In the genomic region with DNA sequence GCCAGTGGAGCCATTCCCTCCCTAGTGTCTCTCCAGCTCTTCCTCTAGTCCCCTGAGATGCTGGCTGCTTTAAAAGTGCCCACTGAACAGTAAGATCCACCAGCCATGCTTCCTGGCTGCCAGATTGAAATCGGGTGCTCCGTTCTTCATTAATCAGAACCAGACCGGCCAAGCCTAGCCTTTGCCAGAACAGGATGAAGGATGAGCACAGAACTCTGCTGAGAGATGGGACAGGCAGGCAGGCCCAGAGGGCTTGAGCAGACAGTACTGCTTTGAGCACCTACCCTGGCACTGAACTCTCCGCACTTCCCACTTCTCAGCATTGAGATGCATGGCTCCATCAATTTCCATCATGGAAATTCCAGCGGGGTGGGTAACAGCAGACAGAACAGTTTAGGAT, we compare ENCODE assay signal across 8 mouse cellular contexts. TPM values are rescaled to one million over a fixed set of nuclear protein-coding genes. Genes with fewer than 3 reads are reported as not detected.
DNase-seq lines count a peak whose midpoint lies in the region; ATAC-seq and TF ChIP-seq lines count a peak whose summit lies in the region.

No protein-coding gene starts in this region.

- intact Hi-C loops in heart, adult 2 months (cut with DNase I), result no loop called here

- peak overlapping the region; percentile 85 for H3K4me3 ChIP-seq in heart, adult 2 months
- H3K4me3 ChIP-seq in midbrain, embryonic 12.5 days, result no peak overlapping the region
- no peak overlapping the region for H3K4me3 ChIP-seq in midbrain, embryonic 11.5 days (ENCODE audit: low read depth, low read length)
- peak overlapping the region; percentile 69 for H3K4me3 ChIP-seq in intestine, embryonic 16.5 days (ENCODE audit: low read length)
- peak overlapping the region; percentile 62 for H3K4me3 ChIP-seq in stomach, postnatal 0 days (ENCODE audit: low read depth, low read length)

- H3K27me3 ChIP-seq in heart, adult 2 months (ENCODE audit: control insufficient read depth, insufficient read depth, low read length), result no peaks in the 10 kb centered on the region
- H3K27me3 ChIP-seq in midbrain, embryonic 12.5 days, result peaks cover 66% of the 10 kb centered on the region
- H3K27me3 ChIP-seq in midbrain, embryonic 11.5 days (ENCODE audit: control insufficient read depth, insufficient read depth, low read length), result peaks cover 19% of the 10 kb centered on the region
- H3K27me3 ChIP-seq in intestine, embryonic 16.5 days (replicated peaks; ENCODE audit: control insufficient read depth, insufficient read depth, low read length), result no peaks in the 10 kb centered on the region
- H3K27me3 ChIP-seq in stomach, postnatal 0 days (ENCODE audit: control insufficient read depth, insufficient read depth, low read length), result no peaks in the 10 kb centered on the region

- H3K27ac ChIP-seq in heart, adult 2 months, result peak overlapping the region; percentile 99
- H3K27ac ChIP-seq in midbrain, embryonic 12.5 days (replicated peaks), result no peak overlapping the region
- no peak overlapping the region for H3K27ac ChIP-seq in midbrain, embryonic 11.5 days (ENCODE audit: low read depth, low read length)
- H3K27ac ChIP-seq in intestine, embryonic 16.5 days (ENCODE audit: low read length), result peak overlapping the region; percentile 96
- no peak overlapping the region; the same call in 1 of the 2 replicates for H3K27ac ChIP-seq in stomach, postnatal 0 days (replicated peaks)

- peak; percentile 26 to 40 for DNase-seq in heart, adult 2 months
- no peak for DNase-seq in heart, adult 18-20 months
- no peak for DNase-seq in midbrain, embryonic 11.5 days (ENCODE audit: low spot score, missing footprints)
- DNase-seq in stomach, postnatal 0 days (ENCODE audit: low spot score), result no peak
- DNase-seq in layer of hippocampus, adult 9-10 months (ENCODE audit: low spot score), result no peak
- DNase-seq in left cerebral cortex, adult 18-20 months (ENCODE audit: low spot score in 2 of 2), result no peak

- H3K9ac ChIP-seq in heart, adult 2 months (ENCODE audit: low read depth, low read length), result peak overlapping the region; percentile 39; the same call in 1 of the 2 replicates
- H3K9ac ChIP-seq in midbrain, embryonic 12.5 days (replicated peaks), result no peak overlapping the region; the same call in 1 of the 2 replicates
- H3K9ac ChIP-seq in midbrain, embryonic 11.5 days (ENCODE audit: low read length), result no peak overlapping the region
- peak overlapping the region; percentile 83 for H3K9ac ChIP-seq in intestine, embryonic 16.5 days (ENCODE audit: low read depth, low read length)
- H3K9ac ChIP-seq in stomach, postnatal 0 days (ENCODE audit: low read length), result no peak overlapping the region

- H3K9me3 ChIP-seq in midbrain, embryonic 12.5 days, result no peaks in the 10 kb centered on the region
- no peaks in the 10 kb centered on the region for H3K9me3 ChIP-seq in midbrain, embryonic 11.5 days (ENCODE audit: control insufficient read depth, low read length)
- H3K9me3 ChIP-seq in intestine, embryonic 16.5 days (ENCODE audit: control insufficient read depth, low read length), result no peaks in the 10 kb centered on the region
- no peaks in the 10 kb centered on the region for H3K9me3 ChIP-seq in stomach, postnatal 0 days (ENCODE audit: control insufficient read depth, low read length)

- TF ChIP-seq CTCF in heart, adult 2 months (IDR thresholded peaks at IDR 0.05), result no peak
- TF ChIP-seq CTCF in stomach, postnatal 0 days (IDR thresholded peaks at IDR 0.05; ENCODE audit: low read depth), result no peak

- peaks cover 26% of the 10 kb centered on the region for H3K4me1 ChIP-seq in heart, adult 2 months (ENCODE audit: control insufficient read depth, insufficient read depth, low read length)
- H3K4me1 ChIP-seq in midbrain, embryonic 12.5 days, result peaks cover 57% of the 10 kb centered on the region
- H3K4me1 ChIP-seq in midbrain, embryonic 11.5 days (ENCODE audit: control insufficient read depth, insufficient read depth, low read length), result peaks cover 26% of the 10 kb centered on the region
- peaks cover 56% of the 10 kb centered on the region for H3K4me1 ChIP-seq in intestine, embryonic 16.5 days (ENCODE audit: control insufficient read depth, insufficient read depth, low read length)
- H3K4me1 ChIP-seq in stomach, postnatal 0 days (replicated peaks; ENCODE audit: control insufficient read depth, insufficient read depth), result peaks cover 16% of the 10 kb centered on the region

- no peak for ATAC-seq in midbrain, embryonic 12.5 days (ENCODE audit: low FRiP score, low read depth)
- no peak for ATAC-seq in midbrain, embryonic 11.5 days (ENCODE audit: low FRiP score)
- ATAC-seq in intestine, embryonic 16.5 days, result no peak
- ATAC-seq in stomach, postnatal 0 days (ENCODE audit: low FRiP score, low TSS enrichment), result no peak

- H3K79me2 ChIP-seq in heart, adult 2 months (replicated peaks; ENCODE audit: control insufficient read depth, insufficient read depth, low read length), result no peaks in the 10 kb centered on the region

- peak overlapping the region; percentile 87 for H3K4me2 ChIP-seq in midbrain, embryonic 12.5 days (replicated peaks)
- H3K4me2 ChIP-seq in midbrain, embryonic 11.5 days, result no peak overlapping the region
- peak overlapping the region; percentile 96 for H3K4me2 ChIP-seq in intestine, embryonic 16.5 days (ENCODE audit: low read depth, low read length)
- peak overlapping the region; percentile 85 for H3K4me2 ChIP-seq in stomach, postnatal 0 days (replicated peaks; ENCODE audit: low read depth)

- WGBS in heart, adult 2 months, result 45% methylated on average over 5 of the region's 5 CpGs
- 54% methylated on average over 5 of the region's 5 CpGs for WGBS in midbrain, embryonic 12.5 days
- 49% methylated on average over 5 of the region's 5 CpGs for WGBS in midbrain, embryonic 11.5 days
- WGBS in intestine, embryonic 16.5 days, result 50% methylated on average over 5 of the region's 5 CpGs
- 32% methylated on average over 5 of the region's 5 CpGs for WGBS in stomach, postnatal 0 days

- TF ChIP-seq POLR2A in heart, adult 2 months (IDR thresholded peaks at IDR 0.05; ENCODE audit: insufficient read depth, low read depth, low read length), result no peak

- TF ChIP-seq EP300 in heart, adult 2 months (IDR thresholded peaks at IDR 0.05; ENCODE audit: insufficient read depth, low read depth, low read length), result no peak
- no peak for TF ChIP-seq EP300 in stomach, postnatal 0 days (optimal IDR thresholded peaks at IDR 0.05)

- H3K36me3 ChIP-seq in heart, adult 2 months (ENCODE audit: control insufficient read depth, insufficient read depth, low read length), result peaks cover 17% of the 10 kb centered on the region
- H3K36me3 ChIP-seq in midbrain, embryonic 12.5 days, result peaks cover 37% of the 10 kb centered on the region
- peaks cover 7% of the 10 kb centered on the region for H3K36me3 ChIP-seq in midbrain, embryonic 11.5 days (ENCODE audit: control insufficient read depth, insufficient read depth, low read length)
- H3K36me3 ChIP-seq in intestine, embryonic 16.5 days (ENCODE audit: control insufficient read depth, insufficient read depth, low read length), result peaks cover 7% of the 10 kb centered on the region
- peaks cover 10% of the 10 kb centered on the region for H3K36me3 ChIP-seq in stomach, postnatal 0 days (ENCODE audit: control insufficient read depth, insufficient read depth, low read length)

RNA-seq across cellular contexts. Expression of gene Tns2, which starts 1.0 kb away (rescaled TPM):
- 100 to 1,000 TPM; 114 to 130 TPM for total RNA-seq in heart, adult 2 months (2021)
- 157 and 184 TPM in 2 replicates for polyA plus RNA-seq in heart, adult 2 months (2012; rRNA removed)
- 100 to 1,000 TPM; 109 to 123 TPM for total RNA-seq in heart, adult 18-20 months (2021)
- 13.3 and 14.1 TPM in 2 replicates for polyA plus RNA-seq in midbrain, embryonic 12.5 days (2016; fragmentation: Nextera tagmentation; extraction: Ambion mirVana)
- polyA plus RNA-seq in midbrain, embryonic 11.5 days (2014; fragmentation: Nextera tagmentation; extraction: Ambion mirVana), result 7.5 TPM in 2 replicates
- polyA plus RNA-seq in intestine, embryonic 16.5 days (2015; fragmentation: Nextera tagmentation; extraction: Ambion mirVana), result 26.4 and 28.6 TPM in 2 replicates
- polyA plus RNA-seq in stomach, postnatal 0 days (2015; fragmentation: Nextera tagmentation; extraction: Ambion mirVana), result 11.9 and 15.5 TPM in 2 replicates
- total RNA-seq in left cerebral cortex, adult 18-20 months (2021), result 10 to 100 TPM; 16.0 to 21.8 TPM

RNA-seq across cellular contexts. Expression of gene Eif4b, which starts 25.7 kb away (rescaled TPM):
- total RNA-seq in heart, adult 2 months (2021), result 100 to 1,000 TPM; 138 to 177 TPM
- 50.7 and 87.9 TPM in 2 replicates for polyA plus RNA-seq in heart, adult 2 months (2012; rRNA removed)
- 100 to 1,000 TPM; 151 to 167 TPM for total RNA-seq in heart, adult 18-20 months (2021)
- 98.7 and 100 TPM in 2 replicates for polyA plus RNA-seq in midbrain, embryonic 12.5 days (2016; fragmentation: Nextera tagmentation; extraction: Ambion mirVana)
- polyA plus RNA-seq in midbrain, embryonic 11.5 days (2014; fragmentation: Nextera tagmentation; extraction: Ambion mirVana), result 106 and 107 TPM in 2 replicates
- polyA plus RNA-seq in intestine, embryonic 16.5 days (2015; fragmentation: Nextera tagmentation; extraction: Ambion mirVana), result 112 and 117 TPM in 2 replicates
- 46.5 and 48.4 TPM in 2 replicates for polyA plus RNA-seq in stomach, postnatal 0 days (2015; fragmentation: Nextera tagmentation; extraction: Ambion mirVana)
- total RNA-seq in left cerebral cortex, adult 18-20 months (2021), result 100 to 1,000 TPM; 173 to 179 TPM

RNA-seq across cellular contexts. Expression of gene Spryd3, which starts 36.8 kb away (rescaled TPM):
- total RNA-seq in heart, adult 2 months (2021), result 10 to 100 TPM; 13.4 to 14.2 TPM
- polyA plus RNA-seq in heart, adult 2 months (2012; rRNA removed), result 23.1 and 24.2 TPM in 2 replicates
- 10 to 100 TPM; 14.4 to 15.3 TPM for total RNA-seq in heart, adult 18-20 months (2021)
- 19.3 and 20.2 TPM in 2 replicates for polyA plus RNA-seq in midbrain, embryonic 12.5 days (2016; fragmentation: Nextera tagmentation; extraction: Ambion mirVana)
- polyA plus RNA-seq in midbrain, embryonic 11.5 days (2014; fragmentation: Nextera tagmentation; extraction: Ambion mirVana), result 9.8 and 10.5 TPM in 2 replicates
- 27.5 and 28.0 TPM in 2 replicates for polyA plus RNA-seq in intestine, embryonic 16.5 days (2015; fragmentation: Nextera tagmentation; extraction: Ambion mirVana)
- 28.5 and 29.0 TPM in 2 replicates for polyA plus RNA-seq in stomach, postnatal 0 days (2015; fragmentation: Nextera tagmentation; extraction: Ambion mirVana)
- 100 to 1,000 TPM; 153 to 163 TPM for total RNA-seq in left cerebral cortex, adult 18-20 months (2021)

RNA-seq across cellular contexts. Expression of gene Igfbp6, which starts 44.9 kb away (rescaled TPM):
- total RNA-seq in heart, adult 2 months (2021), result 10 to 100 TPM; 28.9 to 31.7 TPM
- 47.6 and 56.1 TPM in 2 replicates for polyA plus RNA-seq in heart, adult 2 months (2012; rRNA removed)
- 10 to 100 TPM; 23.3 to 39.7 TPM for total RNA-seq in heart, adult 18-20 months (2021)
- polyA plus RNA-seq in midbrain, embryonic 12.5 days (2016; fragmentation: Nextera tagmentation; extraction: Ambion mirVana), result 0.32 and 0.42 TPM in 2 replicates
- 0.34 and 0.40 TPM in 2 replicates for polyA plus RNA-seq in midbrain, embryonic 11.5 days (2014; fragmentation: Nextera tagmentation; extraction: Ambion mirVana)
- 11.8 and 11.9 TPM in 2 replicates for polyA plus RNA-seq in intestine, embryonic 16.5 days (2015; fragmentation: Nextera tagmentation; extraction: Ambion mirVana)
- 30.6 and 39.5 TPM in 2 replicates for polyA plus RNA-seq in stomach, postnatal 0 days (2015; fragmentation: Nextera tagmentation; extraction: Ambion mirVana)
- total RNA-seq in left cerebral cortex, adult 18-20 months (2021), result 10 to 100 TPM; 60.2 to 61.6 TPM

RNA-seq across cellular contexts. Expression of gene Soat2, which starts 51.1 kb away (rescaled TPM):
- total RNA-seq in heart, adult 2 months (2021), result under 1 TPM in 1 of 2 experiments, not detected in 1; 0.09 TPM
- polyA plus RNA-seq in heart, adult 2 months (2012; rRNA removed), result 0.12 and 0.16 TPM in 2 replicates
- total RNA-seq in heart, adult 18-20 months (2021), result not detected
- polyA plus RNA-seq in midbrain, embryonic 12.5 days (2016; fragmentation: Nextera tagmentation; extraction: Ambion mirVana), result 0.10 and 0.14 TPM in 2 replicates
- polyA plus RNA-seq in midbrain, embryonic 11.5 days (2014; fragmentation: Nextera tagmentation; extraction: Ambion mirVana), result not detected in 2 replicates
- polyA plus RNA-seq in intestine, embryonic 16.5 days (2015; fragmentation: Nextera tagmentation; extraction: Ambion mirVana), result 25.0 and 31.2 TPM in 2 replicates
- 5.9 and 6.0 TPM in 2 replicates for polyA plus RNA-seq in stomach, postnatal 0 days (2015; fragmentation: Nextera tagmentation; extraction: Ambion mirVana)
- under 1 TPM in 1 of 2 experiments, not detected in 1; 0.30 TPM for total RNA-seq in left cerebral cortex, adult 18-20 months (2021)

Comparison
In these comparisons a context has a peak if more than half of its experiments do, and no peak if none do; other contexts are left out.
1. DNase-seq: peak in heart, adult 2 months (2 of 2); none in heart, adult 18-20 months (0 of 2), midbrain, embryonic 11.5 days (single experiment), stomach, postnatal 0 days (single experiment), layer of hippocampus, adult 9-10 months (single experiment) and left cerebral cortex, adult 18-20 months (0 of 2).
2. H3K27ac ChIP-seq: peak in heart, adult 2 months (single experiment) and intestine, embryonic 16.5 days (single experiment); none in midbrain, embryonic 12.5 days (single experiment), midbrain, embryonic 11.5 days (single experiment) and stomach, postnatal 0 days (single experiment).
3. H3K4me3 ChIP-seq: peak in heart, adult 2 months (single experiment), intestine, embryonic 16.5 days (single experiment) and stomach, postnatal 0 days (single experiment); none in midbrain, embryonic 12.5 days (single experiment) and midbrain, embryonic 11.5 days (single experiment).
4. H3K9ac ChIP-seq: peak in heart, adult 2 months (single experiment) and intestine, embryonic 16.5 days (single experiment); none in midbrain, embryonic 12.5 days (single experiment), midbrain, embryonic 11.5 days (single experiment) and stomach, postnatal 0 days (single experiment).